Mouse (Mus musculus) lung, adult 2 months (tissue): ENCODE results near the gene Wnk2. TPM values are rescaled to one million over a fixed set of nuclear protein-coding genes. Genes with fewer than 3 reads are reported as not detected.
"Not testable (repeated sequence)": the region's sequence is repeated elsewhere in the genome, so short reads cannot be mapped to it uniquely, and the experiment has no call there.

Experiments
- DNase-seq: peaks from one replicate; pipeline ENCODE4 v3.0.0; 2022
- H3K4me1 ChIP-seq: fragments of 200-500 bp; 2 replicates; pipeline ENCODE4 v1.6.1; 2011; ENCODE audit warnings: low read length; ENCODE audit not compliant: control insufficient read depth, insufficient read depth
- H3K4me3 ChIP-seq: fragments of 200-500 bp; replicated peaks from 2 replicates; pipeline ENCODE3; 2011; ENCODE audit warnings: low read depth, mild to moderate bottlenecking, control low read depth, low read length; ENCODE audit errors: extremely low read depth
- CTCF ChIP-seq: fragments of 200-500 bp; IDR thresholded peaks from 2 replicates; pipeline ENCODE4 v1.5.1; 2011; ENCODE audit warnings: mild to moderate bottlenecking, low read length, control low read depth; ENCODE audit not compliant: insufficient read depth
- POLR2A ChIP-seq: fragments of 200-500 bp; IDR thresholded peaks from 2 replicates; pipeline ENCODE4 v1.6.1; 2011; ENCODE audit warnings: low read depth, mild to moderate bottlenecking, control low read depth, low read length, borderline replicate concordance; ENCODE audit errors: extremely low read depth
- WGBS: fragments of 180-500 bp; shearing (Covaris S2); methylation state at CpG from one replicate; pipeline ENCODE4 v1.1.7; 2018; 5-methylcytosine and 5-hydroxymethylcytosine counted together
- polyA plus RNA-seq: library from polyadenylated mRNA; depleted of rRNA; stranded (reverse); fragments of >200 nt; gene quantifications from 2 replicates; pipeline ENCODE4 v1.2.3, GENCODE M21; 2012

The Wnk2 gene
- polyA plus RNA-seq, 1 experiment: 4.2 TPM

DNA sequence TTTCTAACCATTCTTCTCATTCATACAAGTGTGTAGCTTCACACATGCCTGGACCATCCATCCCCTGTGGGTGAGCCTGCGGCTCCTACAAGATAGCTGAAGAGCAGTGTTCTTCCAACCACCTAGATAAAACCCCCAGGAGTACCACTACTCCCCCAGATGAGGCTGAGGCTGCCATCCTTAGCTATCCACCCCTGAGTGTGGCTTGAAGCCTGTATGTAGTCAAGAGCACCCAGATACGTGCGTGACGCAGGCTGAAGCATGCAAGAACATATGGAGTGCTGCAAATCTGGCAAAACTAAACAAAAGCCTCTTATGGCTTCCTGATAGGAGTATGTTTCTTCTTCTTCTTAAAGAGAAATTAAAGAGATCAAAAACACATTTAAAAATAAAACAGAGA lies 78.4 kb downstream of the Wnk2 start:
- H3K4me3 ChIP-seq: no peak overlapping the region
- DNase-seq: no peak
- TF ChIP-seq CTCF (no peak), POLR2A (no peak)
- 87% methylated on average over 4 of the region's 4 CpGs for WGBS
- H3K4me1 ChIP-seq: no peaks in the 10 kb centered on the region

DNA sequence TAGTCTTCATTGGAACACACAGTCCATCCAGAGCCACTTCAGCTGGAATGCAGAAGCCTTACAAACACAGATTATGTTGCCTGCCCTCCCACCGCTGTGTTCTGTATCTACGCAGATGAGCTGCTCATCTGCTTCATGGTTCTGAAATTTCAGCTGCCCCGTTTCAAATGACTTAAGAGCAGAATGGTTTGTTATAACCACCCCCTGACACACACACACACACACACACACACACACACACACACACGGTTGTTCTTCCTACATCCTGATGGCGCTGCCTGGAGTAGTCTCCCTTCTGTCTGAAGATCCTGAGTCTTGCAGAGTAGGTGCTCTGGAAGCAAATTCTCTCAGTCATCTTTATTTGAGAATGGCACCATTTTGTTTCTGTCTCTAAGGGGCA lies 83.6 kb downstream of the Wnk2 start:
- no peak for TF ChIP-seq CTCF
- no peak for TF ChIP-seq POLR2A
- Histone ChIP-seq H3K4me1 (no peaks in the 10 kb centered on the region), H3K4me3 (no peak overlapping the region)
- no peak for DNase-seq
- 78% methylated on average over 5 of the region's 5 CpGs for WGBS

DNA sequence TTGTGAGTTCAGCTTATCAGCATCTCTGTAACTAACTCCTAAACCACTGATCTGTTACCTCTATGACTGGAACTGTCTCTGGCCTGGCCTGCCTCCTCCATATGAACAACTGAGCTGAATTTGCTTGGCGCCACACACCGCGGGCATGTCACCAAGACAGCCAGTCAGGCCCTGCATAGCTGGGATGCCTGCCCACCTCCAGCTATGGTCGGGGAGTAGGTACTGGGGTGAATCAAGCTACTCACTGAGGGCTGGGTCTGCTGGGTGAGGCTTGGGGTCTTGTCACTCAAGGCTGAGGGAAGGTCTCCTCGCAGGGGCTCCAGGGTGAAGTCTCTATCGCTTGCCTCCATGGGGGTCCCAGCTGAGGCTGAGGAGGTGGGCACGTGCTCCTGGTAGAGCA lies 87.4 kb downstream of the Wnk2 start:
- TF ChIP-seq CTCF: no peak
- WGBS: 83% methylated on average over 7 of the region's 7 CpGs
- DNase-seq: no peak
- Histone ChIP-seq H3K4me1 (no peaks in the 10 kb centered on the region), H3K4me3 (no peak overlapping the region)

DNA sequence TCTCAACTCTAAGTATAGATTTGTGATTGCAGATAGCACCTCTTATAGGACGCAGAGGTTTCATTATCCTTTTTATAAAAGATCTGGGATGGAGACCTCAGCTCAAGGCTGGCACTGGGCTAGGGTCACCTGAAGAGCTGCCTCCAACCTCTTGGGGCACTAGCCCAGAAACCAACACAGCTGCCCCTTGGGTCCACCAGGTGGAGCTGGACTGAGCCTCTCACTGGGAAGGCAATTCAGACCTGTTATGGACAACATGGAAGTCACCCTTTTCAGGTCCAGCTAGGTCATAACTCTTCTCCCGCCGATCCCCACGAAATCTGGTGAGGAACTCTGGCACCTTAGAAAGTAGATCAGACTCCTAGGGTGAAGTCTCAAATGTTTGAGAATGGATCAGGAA lies 89.3 kb downstream of the Wnk2 start:
- DNase-seq: peak; percentile 15
- WGBS: 91% methylated on average over 4 of the region's 4 CpGs
- Histone ChIP-seq H3K4me3 (no peak overlapping the region), H3K4me1 (no peaks in the 10 kb centered on the region)
- TF ChIP-seq POLR2A (no peak), CTCF (peak; percentile 77)

DNA sequence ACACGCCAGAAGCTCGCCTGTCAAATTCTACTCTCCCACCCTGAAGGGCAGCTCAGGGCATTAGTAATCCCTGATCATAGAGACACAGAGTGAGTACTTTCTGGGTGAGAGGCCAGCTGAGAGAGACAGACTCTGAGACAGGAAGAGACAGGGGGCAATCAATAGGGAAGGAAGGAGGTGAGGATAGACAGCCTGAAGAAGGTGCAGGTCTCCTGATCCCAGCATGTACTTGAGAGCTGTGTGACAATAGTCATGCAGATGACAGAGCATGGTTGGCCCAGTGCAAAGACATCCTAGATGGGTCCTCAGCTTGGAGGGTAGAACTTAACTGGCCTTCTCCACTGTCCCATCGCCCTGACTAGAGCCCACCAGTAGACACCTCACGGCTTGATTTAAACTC lies 91.5 kb downstream of the Wnk2 start:
- Histone ChIP-seq H3K4me3 (no peak overlapping the region), H3K4me1 (no peaks in the 10 kb centered on the region)
- WGBS: 88% methylated on average over 4 of the region's 4 CpGs
- DNase-seq: no peak
- TF ChIP-seq POLR2A: no peak
- TF ChIP-seq CTCF: no peak

DNA sequence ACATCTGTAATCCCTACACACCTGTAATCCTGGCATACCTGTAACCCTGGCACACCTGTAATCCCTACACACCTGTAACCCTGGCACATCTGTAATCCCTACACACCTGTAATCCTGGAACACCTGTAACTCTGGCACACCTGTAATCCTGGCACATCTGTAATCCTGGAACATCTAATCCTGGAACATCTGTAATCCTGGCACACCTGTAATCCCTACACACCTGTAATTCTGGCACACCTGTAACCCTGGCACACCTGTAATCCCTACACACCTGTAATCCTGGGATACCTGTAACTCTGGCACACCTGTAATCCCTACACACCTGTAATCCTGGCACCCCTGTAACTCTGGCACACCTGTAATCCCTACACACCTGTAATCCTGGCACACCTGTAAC lies 93.1 kb downstream of the Wnk2 start:
- H3K4me1 ChIP-seq, H3K4me3 ChIP-seq, DNase-seq: not testable (repeated sequence)

DNA sequence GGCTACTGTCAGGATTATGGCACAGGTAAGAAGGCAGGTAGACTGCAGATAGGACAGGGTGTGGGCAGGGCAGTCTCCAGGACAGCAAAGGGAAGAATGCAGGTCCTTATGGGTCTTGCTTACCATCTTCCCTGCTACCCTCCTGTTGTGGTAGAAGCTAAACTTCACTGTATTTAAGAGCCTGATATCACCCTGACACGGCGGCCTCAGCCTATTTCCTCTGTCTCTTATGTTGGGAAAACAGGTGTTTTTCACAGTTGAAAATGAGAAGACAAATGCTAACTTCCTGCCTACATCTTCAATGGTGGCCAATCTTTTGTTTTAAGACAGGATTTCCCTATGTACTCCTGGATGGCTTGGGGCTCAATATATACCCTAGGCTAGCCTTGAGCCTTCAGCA lies 94.5 kb downstream of the Wnk2 start:
- no peak for DNase-seq
- Histone ChIP-seq H3K4me3 (no peak overlapping the region), H3K4me1 (no peaks in the 10 kb centered on the region)
- 59% methylated on average over 2 of the region's 2 CpGs for WGBS
- TF ChIP-seq POLR2A (no peak), CTCF (no peak)

DNA sequence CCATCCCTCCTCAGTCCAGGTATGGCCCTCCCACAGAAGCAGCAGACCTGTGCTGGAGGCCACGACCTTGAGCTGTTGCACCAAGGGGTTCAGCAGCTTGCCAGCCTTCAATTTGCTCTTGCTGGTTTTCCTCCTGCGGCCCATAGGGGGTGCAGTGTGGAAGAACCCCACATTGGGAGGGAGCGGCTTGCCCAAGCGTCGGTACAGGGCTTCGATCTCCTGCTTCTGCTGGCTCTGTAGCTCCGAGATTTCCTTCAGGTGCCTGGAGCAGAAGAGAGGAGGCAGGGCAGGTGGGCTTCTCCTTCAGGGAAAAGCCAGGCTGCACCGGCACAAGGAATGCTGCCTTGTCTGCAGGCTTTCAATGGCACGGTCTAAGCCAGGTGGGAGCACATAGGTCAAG lies 95.3 kb downstream of the Wnk2 start:
- WGBS: 42% methylated on average over 9 of the region's 9 CpGs

DNA sequence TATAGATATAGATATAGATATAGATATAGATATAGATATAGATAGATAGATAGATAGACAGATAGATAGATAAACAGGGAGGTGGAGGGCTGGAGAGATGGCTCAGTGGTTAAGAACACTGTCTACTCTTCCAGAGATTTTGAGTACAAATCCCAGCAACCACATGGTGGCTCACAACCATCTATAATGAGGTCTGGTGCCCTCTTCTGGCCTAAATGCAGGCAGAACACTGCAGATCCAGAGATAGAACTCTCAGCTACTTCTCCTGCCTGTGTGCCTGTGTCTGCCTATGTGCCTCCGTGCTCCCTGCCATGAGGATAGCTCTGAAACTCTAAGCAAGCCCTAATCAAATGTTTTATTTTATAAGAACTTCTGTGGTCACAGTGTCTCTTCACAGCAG lies 100.4 kb downstream of the Wnk2 start:
- TF ChIP-seq POLR2A: no peak
- TF ChIP-seq CTCF: no peak
- DNase-seq: no peak
- H3K4me1 ChIP-seq: no peaks in the 10 kb centered on the region
- 90% methylated on average over 1 of the region's 1 CpGs for WGBS
- H3K4me3 ChIP-seq: no peak overlapping the region

More for the DNA sequence above, 95.3 kb downstream of the Wnk2 start:
- no peak for TF ChIP-seq POLR2A
- TF ChIP-seq CTCF: peak; percentile 57
- Histone ChIP-seq H3K4me1 (no peaks in the 10 kb centered on the region), H3K4me3 (no peak overlapping the region)
- peak; percentile 14 for DNase-seq

DNA sequence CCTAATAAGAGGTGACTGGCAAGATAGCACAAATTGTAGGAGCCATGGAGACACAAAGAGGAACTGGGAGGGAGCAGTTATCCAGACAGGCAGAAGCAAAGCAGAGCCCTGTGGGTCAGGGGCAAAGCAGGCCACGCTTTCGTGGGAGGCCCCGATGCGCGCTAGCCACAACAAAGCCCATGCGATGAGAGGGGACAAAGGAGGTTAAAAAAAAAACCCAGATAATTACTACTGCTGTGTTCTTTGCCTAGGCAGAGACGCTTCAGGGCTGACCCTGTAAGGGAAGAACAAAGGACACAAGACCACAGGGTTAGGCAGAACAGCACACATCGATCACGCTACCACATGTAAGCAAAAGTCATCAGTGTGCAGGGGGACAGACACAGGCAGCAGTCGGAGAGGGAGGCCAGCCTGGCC lies 103.7 kb downstream of the Wnk2 start:
- WGBS: 80% methylated on average over 10 of the region's 10 CpGs
- DNase-seq: no peak
- TF ChIP-seq CTCF: no peak
- no peak for TF ChIP-seq POLR2A
- no peaks in the 10 kb centered on the region for H3K4me1 ChIP-seq
- no peak overlapping the region for H3K4me3 ChIP-seq

DNA sequence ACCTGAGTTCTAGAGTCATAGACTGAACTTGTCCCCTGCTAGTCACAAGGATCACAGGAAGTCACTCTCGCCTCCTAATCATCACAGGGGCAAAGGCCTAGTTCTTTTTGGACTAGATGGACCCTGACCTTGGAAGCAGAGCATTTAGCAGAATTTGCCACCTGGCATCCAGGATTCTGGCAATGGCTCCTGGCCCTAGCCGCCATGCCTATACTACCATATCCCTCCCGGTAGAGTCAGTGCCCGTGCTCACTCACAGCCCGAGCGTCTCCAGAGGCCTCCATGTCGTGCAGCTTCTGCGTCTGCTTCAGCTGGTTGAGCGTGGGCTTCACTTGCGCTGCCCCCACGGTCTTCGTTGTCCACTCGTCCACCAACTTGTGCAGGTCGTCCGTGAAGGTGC lies 105.4 kb downstream of the Wnk2 start:
- DNase-seq: no peak
- H3K4me3 ChIP-seq: no peak overlapping the region
- 91% methylated on average over 15 of the region's 15 CpGs for WGBS
- H3K4me1 ChIP-seq: no peaks in the 10 kb centered on the region
- TF ChIP-seq CTCF: no peak
- no peak for TF ChIP-seq POLR2A

DNA sequence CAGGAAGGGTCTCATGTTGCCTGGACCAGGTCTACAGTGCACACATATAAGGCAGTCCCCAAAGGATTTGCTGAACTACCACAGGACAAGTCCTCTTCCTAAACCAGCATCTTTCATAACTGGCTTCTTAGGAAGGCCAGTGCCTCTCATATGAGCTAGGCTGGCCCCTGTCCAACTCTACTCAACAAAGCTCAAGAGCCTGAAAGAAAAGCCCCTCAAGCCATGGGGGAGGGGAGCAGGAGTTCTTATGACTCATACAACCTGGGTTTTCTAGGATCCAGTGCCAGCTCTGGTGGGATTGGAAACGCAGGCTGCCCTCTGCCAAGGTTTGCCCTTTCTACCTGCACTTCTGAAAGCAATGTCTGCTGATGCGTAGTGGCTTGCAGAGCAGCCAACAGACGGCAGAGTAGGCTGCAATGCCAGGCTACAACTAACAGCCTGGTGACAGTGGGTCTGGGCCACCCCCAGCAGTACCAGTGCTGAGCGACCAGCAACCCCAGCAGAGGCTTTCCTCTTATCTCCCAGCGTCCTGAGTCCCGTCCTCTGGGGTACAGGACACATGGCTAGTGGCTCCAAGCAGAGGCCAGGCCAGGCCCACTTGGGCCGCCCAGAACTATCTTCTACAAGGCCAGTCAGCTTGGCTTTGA lies 110.8 kb downstream of the Wnk2 start:
- Histone ChIP-seq H3K4me3 (no peak overlapping the region), H3K4me1 (peaks cover 3% of the 10 kb centered on the region; the same call in 1 of the 2 replicates)
- no peak for TF ChIP-seq CTCF
- no peak for TF ChIP-seq POLR2A
- DNase-seq: no peak
- 70% methylated on average over 7 of the region's 7 CpGs for WGBS
